Mouse (Mus musculus) embryonic facial prominence, embryonic 15.5 days (tissue): ENCODE data around the gene Nr2c1. TPM values are rescaled to one million over a fixed set of nuclear protein-coding genes. Genes with fewer than 3 reads are reported as not detected.

Source experiments
- ATAC-seq: fragments of 200-750 bp; cut with Nextera tagmentation; 2 replicates; pipeline ENCODE4 v1.8.0; 2017; ENCODE audit warnings: low read depth, moderate TSS enrichment; ENCODE audit not compliant: insufficient number of reproducible peaks, low FRiP score, low TSS enrichment
- H3K27ac ChIP-seq: fragments of 300-500 bp; sonication (generic); replicated peaks from 2 replicates; pipeline ENCODE4 v1.5.1; 2015; ENCODE audit warnings: mild to moderate bottlenecking, inconsistent platforms
- H3K27me3 ChIP-seq: fragments of 300-500 bp; sonication (generic); 2 replicates; pipeline ENCODE4 v1.6.1; 2015; ENCODE audit warnings: inconsistent platforms
- H3K36me3 ChIP-seq: fragments of 300-500 bp; sonication (generic); 2 replicates; pipeline ENCODE4 v1.6.1; 2015; ENCODE audit warnings: mild to moderate bottlenecking, inconsistent platforms
- H3K4me1 ChIP-seq: fragments of 300-500 bp; sonication (generic); 2 replicates; pipeline ENCODE4 v1.6.1; 2015; ENCODE audit warnings: inconsistent platforms
- H3K4me2 ChIP-seq: fragments of 300-500 bp; sonication (generic); replicated peaks from 2 replicates; pipeline ENCODE4 v1.6.1; 2015; ENCODE audit warnings: mild to moderate bottlenecking, inconsistent platforms
- H3K4me3 ChIP-seq: fragments of 300-500 bp; sonication (generic); replicated peaks from 2 replicates; pipeline ENCODE4 v1.5.1; 2015; ENCODE audit warnings: mild to moderate bottlenecking, inconsistent platforms
- H3K9ac ChIP-seq: fragments of 300-500 bp; sonication (generic); 2 replicates; pipeline ENCODE4 v1.6.1; 2015; ENCODE audit warnings: inconsistent platforms
- H3K9me3 ChIP-seq: fragments of 300-500 bp; sonication (generic); replicated peaks from 2 replicates; pipeline ENCODE4 v1.6.1; 2016; ENCODE audit warnings: inconsistent platforms
- WGBS: fragments of 180-500 bp; shearing (Covaris S2); methylation state at CpG from one replicate; pipeline ENCODE4 v1.1.7; 2015; 5-methylcytosine and 5-hydroxymethylcytosine counted together
- polyA plus RNA-seq: library from polyadenylated mRNA; unstranded; fragments of >200 nt; fragmentation: Nextera tagmentation; extraction: Ambion mirVana; gene quantifications from 2 replicates; pipeline ENCODE4 v1.2.1, GENCODE M21; 2015

The Nr2c1 gene
- polyA plus RNA-seq, 1 experiment from 2014 or later = 8.1 TPM

- Histone ChIP-seq H3K36me3 (peaks cover 37% of the 10 kb centered on the region), H3K4me3 (no peak overlapping the region), H3K4me2 (no peak overlapping the region), H3K27me3 (no peaks in the 10 kb centered on the region), H3K27ac (no peak overlapping the region), H3K4me1 (0 out of 2 replicates have a peak, but pooled peaks cover 9% of the 10 kb centered on the region), H3K9ac (no peak overlapping the region), H3K9me3 (no peaks in the 10 kb centered on the region)
- 25% methylated on average over 2 of the region's 2 CpGs for WGBS
- ATAC-seq = no peak
Measured at GRCm38 (mm10) chr10:94211725-94212124, 63.9 kb downstream of the Nr2c1 start.

DNA sequence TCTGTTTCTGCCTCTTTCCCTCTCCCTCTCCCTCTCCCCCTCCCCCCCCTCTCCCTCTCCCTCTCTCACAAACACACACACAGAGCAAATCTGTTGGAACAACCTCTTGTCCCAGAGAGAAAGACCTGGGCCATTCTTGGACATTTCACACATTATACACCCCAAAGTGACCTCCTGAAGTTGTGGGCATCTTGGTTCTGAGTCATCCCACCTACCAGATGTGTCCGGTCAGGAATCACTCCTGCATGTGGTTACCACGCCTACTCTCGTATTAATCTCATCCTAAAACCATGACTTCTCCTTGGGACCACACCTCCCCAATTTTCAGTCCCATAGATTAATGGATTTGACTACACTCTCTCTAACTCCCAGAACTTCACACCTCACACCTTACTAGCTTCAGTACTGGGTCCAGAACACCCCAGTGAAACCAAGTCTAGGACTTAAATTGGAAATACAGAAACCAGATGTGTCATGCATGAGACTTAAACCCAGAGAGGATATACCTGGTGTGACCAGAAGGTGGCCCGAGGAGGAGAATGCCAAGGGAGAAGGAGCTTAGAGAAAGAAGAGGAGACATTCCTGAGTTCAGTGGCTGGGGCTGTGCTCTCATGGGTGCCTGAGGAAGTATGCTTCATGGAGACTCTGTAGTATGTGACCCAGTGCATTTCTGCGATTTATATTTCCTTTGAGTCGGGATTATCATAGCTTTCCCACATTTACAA, 77.4 kb downstream of the Nr2c1 start:
- Histone ChIP-seq H3K27me3 (no peaks in the 10 kb centered on the region), H3K4me1 (no peaks in the 10 kb centered on the region), H3K9ac (no peak overlapping the region), H3K27ac (no peak overlapping the region), H3K4me3 (no peak overlapping the region), H3K4me2 (no peak overlapping the region), H3K36me3 (0 out of 2 replicates have a peak, but pooled peaks cover 6% of the 10 kb centered on the region), H3K9me3 (no peaks in the 10 kb centered on the region)
- ATAC-seq = no peak
- 66% methylated on average over 6 of the region's 6 CpGs for whole genome bisulfite sequencing

- no peak for ATAC-seq
- H3K27me3 ChIP-seq = no peaks in the 10 kb centered on the region
- WGBS = 65% methylated on average over 19 of the region's 19 CpGs
Measured at GRCm38 (mm10) chr10:94230172-94230981, 82.6 kb downstream of the Nr2c1 start.

GRCm38 (mm10) chr10:94231025-94231424, 83.2 kb downstream of the Nr2c1 start:
- no peak for ATAC-seq
- Histone ChIP-seq H3K9ac (no peak overlapping the region), H3K4me1 (no peaks in the 10 kb centered on the region), H3K27ac (no peak overlapping the region), H3K27me3 (no peaks in the 10 kb centered on the region), H3K9me3 (no peaks in the 10 kb centered on the region), H3K36me3 (no peaks in the 10 kb centered on the region), H3K4me2 (no peak overlapping the region), H3K4me3 (no peak overlapping the region)
- 80% methylated on average over 6 of the region's 6 CpGs for WGBS

More at GRCm38 (mm10) chr10:94230172-94230981, 82.6 kb downstream of the Nr2c1 start:
- Histone ChIP-seq H3K9ac (no peak overlapping the region), H3K9me3 (no peaks in the 10 kb centered on the region), H3K27ac (no peak overlapping the region), H3K4me2 (no peak overlapping the region), H3K36me3 (no peaks in the 10 kb centered on the region), H3K4me1 (no peaks in the 10 kb centered on the region), H3K4me3 (no peak overlapping the region)

- no peak overlapping the region for H3K4me3 ChIP-seq
Measured at GRCm38 (mm10) chr10:94235200-94235599, 87.4 kb downstream of the Nr2c1 start.

DNA sequence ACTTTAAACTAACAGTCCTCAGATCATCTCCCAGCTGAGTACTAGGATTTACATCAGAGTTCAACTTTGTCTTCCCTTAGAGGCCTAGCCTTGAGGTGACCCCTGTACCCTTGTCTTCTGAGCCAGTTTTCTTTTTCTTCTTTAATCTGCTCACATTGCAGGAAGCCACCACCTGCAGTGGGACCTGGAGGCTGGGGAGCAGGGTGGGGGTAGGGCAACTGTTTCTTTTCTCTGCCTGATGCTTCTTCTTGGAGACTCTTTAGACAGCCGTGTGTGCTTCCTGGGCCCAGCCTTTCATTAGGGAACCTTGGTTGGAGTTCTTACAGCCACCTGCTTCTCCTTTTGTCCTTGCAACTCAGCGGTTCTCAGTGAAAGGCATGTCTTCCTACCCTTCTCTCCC, 93.5 kb downstream of the Nr2c1 start:
- Histone ChIP-seq H3K4me2 (no peak overlapping the region), H3K36me3 (no peaks in the 10 kb centered on the region), H3K9me3 (no peaks in the 10 kb centered on the region), H3K4me3 (no peak overlapping the region), H3K27ac (no peak overlapping the region), H3K9ac (no peak overlapping the region), H3K27me3 (no peaks in the 10 kb centered on the region), H3K4me1 (0 out of 2 replicates have a peak, but pooled peaks cover 5% of the 10 kb centered on the region)
- 46% methylated on average over 2 of the region's 2 CpGs for WGBS
- ATAC-seq = no peak

More at GRCm38 (mm10) chr10:94235200-94235599, 87.4 kb downstream of the Nr2c1 start:
- WGBS = 52% methylated on average over 4 of the region's 4 CpGs
- H3K27ac ChIP-seq = no peak overlapping the region
- H3K4me2 ChIP-seq = no peak overlapping the region
- H3K9me3 ChIP-seq = no peaks in the 10 kb centered on the region
- ATAC-seq = no peak
- 0 out of 2 replicates have a peak, but pooled peaks cover 5% of the 10 kb centered on the region for H3K4me1 ChIP-seq
- no peaks in the 10 kb centered on the region for H3K27me3 ChIP-seq
- H3K36me3 ChIP-seq = no peaks in the 10 kb centered on the region
- H3K9ac ChIP-seq = no peak overlapping the region

Other genes starting within 250 kb of the Nr2c1 start
- 25.0 and 29.6 TPM in 2 replicates for gene Vezt, start 112.2 kb upstream of the Nr2c1 start, polyA plus RNA-seq
- 2.4 and 2.6 TPM in 2 replicates for gene Fgd6, start 112.0 kb upstream of the Nr2c1 start, polyA plus RNA-seq
- 271 and 277 TPM in 2 replicates for gene Ndufa12, start 50.7 kb downstream of the Nr2c1 start, polyA plus RNA-seq
- gene Gm4792, start 150.7 kb downstream of the Nr2c1 start, polyA plus RNA-seq = not detected in 2 replicates
- gene Tmcc3, start 163.9 kb downstream of the Nr2c1 start, polyA plus RNA-seq = 14.2 and 15.4 TPM in 2 replicates